Mouse (Mus musculus) midbrain, embryonic 16.5 days (tissue): ENCODE data around the gene Olfr1263. TPM values are rescaled to one million over a fixed set of nuclear protein-coding genes. Genes with fewer than 3 reads are reported as not detected.

Experiments used
- polyA plus RNA-seq: library from polyadenylated mRNA; unstranded; fragments of >200 nt; fragmentation: Nextera tagmentation; extraction: Ambion mirVana; gene quantifications from 2 replicates; pipeline ENCODE4 v1.2.1, GENCODE M21; 2015

Olfr1263 gene
- polyA plus RNA-seq, 1 experiment from 2014 or later, result not detected

Other genes starting within 250 kb of the Olfr1263 start
- gene Olfr1254, start 218.5 kb upstream of the Olfr1263 start, polyA plus RNA-seq, result not detected in 2 replicates
- not detected in 2 replicates for gene Olfr1255, start 200.1 kb upstream of the Olfr1263 start, polyA plus RNA-seq
- not detected in 2 replicates for gene Olfr1256, start 170.6 kb upstream of the Olfr1263 start, polyA plus RNA-seq
- gene Olfr48, start 163.9 kb upstream of the Olfr1263 start, polyA plus RNA-seq, result not detected in 2 replicates
- not detected in 2 replicates for gene Olfr1257, start 133.7 kb upstream of the Olfr1263 start, polyA plus RNA-seq
- not detected in 2 replicates for gene Olfr1258, start 84.8 kb upstream of the Olfr1263 start, polyA plus RNA-seq
- not detected in 2 replicates for gene Olfr1259, start 63.5 kb upstream of the Olfr1263 start, polyA plus RNA-seq
- gene Olfr1260, start 37.8 kb upstream of the Olfr1263 start, polyA plus RNA-seq, result not detected in 2 replicates
- gene Olfr1261, start 20.9 kb upstream of the Olfr1263 start, polyA plus RNA-seq, result not detected in 2 replicates
- gene Olfr1262, start 12.0 kb upstream of the Olfr1263 start, polyA plus RNA-seq, result not detected in 2 replicates
- not detected in 2 replicates for gene Olfr1264, start 13.4 kb downstream of the Olfr1263 start, polyA plus RNA-seq
- not detected in 2 replicates for gene Olfr1265, start 23.2 kb downstream of the Olfr1263 start, polyA plus RNA-seq
- not detected in 2 replicates for gene Olfr140, start 51.5 kb downstream of the Olfr1263 start, polyA plus RNA-seq
- not detected in 2 replicates for gene Olfr1269, start 109.3 kb downstream of the Olfr1263 start, polyA plus RNA-seq
- gene Olfr32, start 130.2 kb downstream of the Olfr1263 start, polyA plus RNA-seq, result not detected in 2 replicates
- not detected in 2 replicates for gene Olfr1270, start 141.0 kb downstream of the Olfr1263 start, polyA plus RNA-seq
- gene Olfr1506, start 212.4 kb downstream of the Olfr1263 start, polyA plus RNA-seq, result not detected in 2 replicates
- not detected in 2 replicates for gene Olfr142, start 245.5 kb downstream of the Olfr1263 start, polyA plus RNA-seq